Mouse (Mus musculus): ENCODE data around the gene Lrrtm3. TPM values are rescaled to one million over a fixed set of nuclear protein-coding genes. Genes with fewer than 3 reads are reported as not detected.

The Lrrtm3 gene
- total RNA-seq (2012; rRNA removed): not detected in 2 replicates

GRCm38 (mm10) chr10:64089680-64090460, at the start of gene Lrrtm3:
Gene Lrrtm3, minus strand, starts transcription at chr10:64090277.
- DNase-seq (ENCODE audit: low read depth, low spot score): peak; percentile 63
- TF ChIP-seq ZC3H11A (IDR thresholded peaks at IDR 0.05; ENCODE audit: borderline replicate concordance, low read depth, low read length) (no peak), ZNF384 (IDR thresholded peaks at IDR 0.05; ENCODE audit: low read depth, low read length) (0 out of 2 replicates have a peak, but pooled peaks have one; percentile 3)
- H3K4me3 ChIP-seq (ENCODE audit: insufficient read depth in 1 of 2, low read depth in 1 of 2, low read length in 2 of 2, poor library complexity in 1 of 2, severe bottlenecking in 1 of 2): no peak within 1 kb of the TSS
- H3K27ac ChIP-seq (ENCODE audit: insufficient read depth, low read depth, low read length, poor library complexity, severe bottlenecking): no peak within 1 kb of the TSS
- H3K36me3 ChIP-seq (ENCODE audit: control insufficient read depth, insufficient read depth, low read length, poor library complexity, severe bottlenecking): no peaks in the 10 kb centered on the region
- no peaks in the 10 kb centered on the region for H3K4me1 ChIP-seq (ENCODE audit: control insufficient read depth in 2 of 2, insufficient read depth in 2 of 2, low read length in 2 of 2, poor library complexity in 1 of 2)
- no peak within 1 kb of the TSS for H3K9ac ChIP-seq (ENCODE audit: insufficient read depth, low read depth, low read length, poor library complexity, severe bottlenecking)
- in situ Hi-C loops (cut with MboI; ENCODE audit: low sequenced_read_pairs in 2 of 2, unreplicated experiment in 2 of 2): loop anchor here in 1 of 2 experiments (10.0 kb wide), 1 partner anchor 315 kb away; no protein-coding TSS in a partner anchor
- H3K9me3 ChIP-seq (ENCODE audit: control insufficient read depth, insufficient read depth, low read depth, low read length): no peaks in the 10 kb centered on the region

DNA sequence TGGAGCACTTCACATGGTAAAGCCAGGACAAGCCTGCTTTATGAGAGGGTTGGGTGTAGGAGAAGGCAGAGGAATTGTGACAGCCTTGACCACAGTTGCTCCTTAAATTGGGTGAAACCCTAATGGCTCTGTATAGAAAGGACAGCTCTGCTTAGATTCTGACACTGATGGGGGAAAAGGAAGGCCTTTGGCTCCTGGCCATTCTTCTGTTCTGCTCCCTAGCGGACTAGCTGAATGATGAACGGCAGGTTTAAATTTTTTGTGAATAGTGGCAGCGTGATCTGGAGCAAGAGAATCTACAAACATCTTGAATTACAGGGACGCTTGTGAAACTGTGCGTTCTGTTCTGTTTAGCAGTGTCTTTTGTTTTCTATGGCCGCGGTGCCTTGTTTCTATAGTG, 45.4 kb upstream of the Lrrtm3 start:
- no peaks in the 10 kb centered on the region for H3K36me3 ChIP-seq (ENCODE audit: control insufficient read depth, insufficient read depth, low read length, poor library complexity, severe bottlenecking)
- H3K27ac ChIP-seq (ENCODE audit: insufficient read depth, low read depth, low read length, poor library complexity, severe bottlenecking): no peak overlapping the region
- H3K4me3 ChIP-seq (ENCODE audit: insufficient read depth in 1 of 2, low read depth in 1 of 2, low read length in 2 of 2, poor library complexity in 1 of 2, severe bottlenecking in 1 of 2): no peak overlapping the region
- no peaks in the 10 kb centered on the region for H3K9me3 ChIP-seq (ENCODE audit: control insufficient read depth, insufficient read depth, low read depth, low read length)
- no peak for DNase-seq (ENCODE audit: low read depth, low spot score)
- in situ Hi-C loops (cut with MboI; ENCODE audit: low sequenced_read_pairs in 2 of 2, unreplicated experiment in 2 of 2): no loop called here
- no peak overlapping the region for H3K9ac ChIP-seq (ENCODE audit: insufficient read depth, low read depth, low read length, poor library complexity, severe bottlenecking)
- TF ChIP-seq HCFC1 (IDR thresholded peaks at IDR 0.05; ENCODE audit: borderline replicate concordance, insufficient read depth, low read length) (no peak), ZNF384 (IDR thresholded peaks at IDR 0.05; ENCODE audit: low read depth, low read length) (no peak), MAFK (IDR thresholded peaks at IDR 0.05; ENCODE audit: insufficient read depth, low read depth, low read length) (no peak), ZC3H11A (IDR thresholded peaks at IDR 0.05; ENCODE audit: borderline replicate concordance, low read depth, low read length) (no peak), CHD2 (IDR thresholded peaks at IDR 0.05; ENCODE audit: low read depth, low read length) (no peak)
- H3K4me1 ChIP-seq (ENCODE audit: control insufficient read depth in 2 of 2, insufficient read depth in 2 of 2, low read length in 2 of 2, poor library complexity in 1 of 2): no peaks in the 10 kb centered on the region

GRCm38 (mm10) chr10:64133461-64133860, 43.4 kb upstream of the Lrrtm3 start:
- H3K9me3 ChIP-seq (ENCODE audit: control insufficient read depth, insufficient read depth, low read depth, low read length): no peaks in the 10 kb centered on the region
- no peak overlapping the region for H3K27ac ChIP-seq (ENCODE audit: insufficient read depth, low read depth, low read length, poor library complexity, severe bottlenecking)
- H3K36me3 ChIP-seq (ENCODE audit: control insufficient read depth, insufficient read depth, low read length, poor library complexity, severe bottlenecking): no peaks in the 10 kb centered on the region
- H3K4me1 ChIP-seq (ENCODE audit: control insufficient read depth in 2 of 2, insufficient read depth in 2 of 2, low read length in 2 of 2, poor library complexity in 1 of 2): no peaks in the 10 kb centered on the region
- DNase-seq (ENCODE audit: low read depth, low spot score): no peak
- TF ChIP-seq ZNF384 (IDR thresholded peaks at IDR 0.05; ENCODE audit: low read depth, low read length): no peak
- no peak for TF ChIP-seq CHD2 (IDR thresholded peaks at IDR 0.05; ENCODE audit: low read depth, low read length)
- TF ChIP-seq MAFK (IDR thresholded peaks at IDR 0.05; ENCODE audit: insufficient read depth, low read depth, low read length): no peak
- no peak for TF ChIP-seq HCFC1 (IDR thresholded peaks at IDR 0.05; ENCODE audit: borderline replicate concordance, insufficient read depth, low read length)
- TF ChIP-seq ZC3H11A (IDR thresholded peaks at IDR 0.05; ENCODE audit: borderline replicate concordance, low read depth, low read length): no peak
- no peak overlapping the region for H3K9ac ChIP-seq (ENCODE audit: insufficient read depth, low read depth, low read length, poor library complexity, severe bottlenecking)
- no peak overlapping the region for H3K4me3 ChIP-seq (ENCODE audit: insufficient read depth in 1 of 2, low read depth in 1 of 2, low read length in 2 of 2, poor library complexity in 1 of 2, severe bottlenecking in 1 of 2)
- in situ Hi-C loops (cut with MboI; ENCODE audit: low sequenced_read_pairs in 2 of 2, unreplicated experiment in 2 of 2): no loop called here

DNA sequence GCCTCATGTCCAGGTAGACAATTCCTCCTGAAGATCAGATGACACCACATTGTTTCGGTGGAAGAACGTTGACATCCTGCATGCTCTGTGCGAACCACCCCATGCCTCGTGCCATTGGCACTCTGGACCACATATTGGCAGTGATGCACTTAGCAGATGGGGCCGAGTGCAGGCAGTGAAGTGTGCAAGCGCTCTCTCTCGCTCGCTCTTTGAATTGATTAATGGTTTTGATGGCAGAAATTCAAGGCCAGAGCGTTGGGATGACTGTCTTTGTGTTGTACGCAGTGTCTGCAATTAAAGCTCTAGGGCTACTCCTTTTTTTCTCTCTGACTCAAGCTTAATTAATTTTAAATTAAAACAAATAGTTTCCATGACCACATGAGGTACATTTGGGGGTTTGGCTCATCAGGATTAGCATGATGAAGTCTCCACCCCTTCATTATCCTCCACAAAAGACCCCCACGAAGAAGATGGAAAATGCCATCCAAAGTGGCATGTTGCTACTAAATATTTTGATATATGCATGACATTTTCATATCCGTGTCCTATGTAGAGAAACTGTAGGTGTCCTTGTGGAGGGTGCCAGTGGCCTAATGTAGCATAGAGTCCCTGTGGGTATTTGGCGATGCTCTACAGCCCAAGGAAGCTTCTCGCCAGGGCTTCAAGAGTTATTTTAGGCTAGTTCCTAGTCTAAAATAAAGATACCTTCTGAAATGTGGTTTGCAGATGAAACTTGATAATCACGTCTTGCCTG, 40.5 kb upstream of the Lrrtm3 start:
- no peaks in the 10 kb centered on the region for H3K36me3 ChIP-seq (ENCODE audit: control insufficient read depth, insufficient read depth, low read length, poor library complexity, severe bottlenecking)
- DNase-seq (ENCODE audit: low read depth, low spot score): no peak
- no peaks in the 10 kb centered on the region for H3K4me1 ChIP-seq (ENCODE audit: control insufficient read depth in 2 of 2, insufficient read depth in 2 of 2, low read length in 2 of 2, poor library complexity in 1 of 2)
- H3K9ac ChIP-seq (ENCODE audit: insufficient read depth, low read depth, low read length, poor library complexity, severe bottlenecking): no peak overlapping the region
- H3K4me3 ChIP-seq (ENCODE audit: insufficient read depth in 1 of 2, low read depth in 1 of 2, low read length in 2 of 2, poor library complexity in 1 of 2, severe bottlenecking in 1 of 2): no peak overlapping the region
- no peak for TF ChIP-seq HCFC1 (IDR thresholded peaks at IDR 0.05; ENCODE audit: borderline replicate concordance, insufficient read depth, low read length)
- TF ChIP-seq CHD2 (IDR thresholded peaks at IDR 0.05; ENCODE audit: low read depth, low read length): no peak
- TF ChIP-seq ZC3H11A (IDR thresholded peaks at IDR 0.05; ENCODE audit: borderline replicate concordance, low read depth, low read length): no peak
- TF ChIP-seq ZNF384 (IDR thresholded peaks at IDR 0.05; ENCODE audit: low read depth, low read length): no peak
- no peak for TF ChIP-seq MAFK (IDR thresholded peaks at IDR 0.05; ENCODE audit: insufficient read depth, low read depth, low read length)
- no peak overlapping the region for H3K27ac ChIP-seq (ENCODE audit: insufficient read depth, low read depth, low read length, poor library complexity, severe bottlenecking)
- no peaks in the 10 kb centered on the region for H3K9me3 ChIP-seq (ENCODE audit: control insufficient read depth, insufficient read depth, low read depth, low read length)
- in situ Hi-C loops (cut with MboI; ENCODE audit: low sequenced_read_pairs in 2 of 2, unreplicated experiment in 2 of 2): no loop called here

Data from ES-E14 (cell line).